Mouse (Mus musculus) kidney, adult 2 months (tissue): ENCODE results near the gene Nkiras1. TPM values are rescaled to one million over a fixed set of nuclear protein-coding genes. Genes with fewer than 3 reads are reported as not detected.
A peak's percentile ranks its signal among the peaks of the same experiment; 100 is the strongest.
"Not testable (repeated sequence)": the region's sequence is repeated elsewhere in the genome, so short reads cannot be mapped to it uniquely, and the experiment has no call there.

Experiments used
- DNase-seq: peaks from one replicate; pipeline ENCODE4 v3.0.0; 2021
- H3K27ac ChIP-seq: fragments of 200-500 bp; 2 replicates; pipeline ENCODE4 v1.5.1; 2012; ENCODE audit warnings: low read depth, low read length, control low read depth, inconsistent platforms; ENCODE audit not compliant: insufficient read depth
- H3K27me3 ChIP-seq: fragments of 200-500 bp; replicated peaks from 2 replicates; pipeline ENCODE4 v1.6.1; 2012; ENCODE audit warnings: mild to moderate bottlenecking, moderate library complexity, low read length, inconsistent platforms; ENCODE audit not compliant: control insufficient read depth, insufficient read depth
- H3K36me3 ChIP-seq: fragments of 200-500 bp; 2 replicates; pipeline ENCODE4 v1.6.1; 2012; ENCODE audit warnings: mild to moderate bottlenecking, moderate library complexity, low read length, inconsistent platforms; ENCODE audit not compliant: control insufficient read depth, insufficient read depth
- H3K4me1 ChIP-seq: fragments of 200-500 bp; 2 replicates; pipeline ENCODE4 v1.6.1; 2011; ENCODE audit warnings: low read length; ENCODE audit not compliant: control insufficient read depth, insufficient read depth
- H3K4me3 ChIP-seq: fragments of 200-500 bp; 2 replicates; pipeline ENCODE4 v1.5.1; 2011; ENCODE audit warnings: mild to moderate bottlenecking, low read depth, low read length, control low read depth; ENCODE audit not compliant: insufficient read depth
- CTCF ChIP-seq: fragments of 200-500 bp; conservative IDR thresholded peaks from 2 replicates; pipeline ENCODE4 v1.5.1; 2011; ENCODE audit warnings: low read depth, mild to moderate bottlenecking, control low read depth, low read length, moderate library complexity, mixed read lengths; ENCODE audit not compliant: insufficient read depth, insufficient read length
- POLR2A ChIP-seq: fragments of 200-500 bp; IDR thresholded peaks from one replicate; pipeline ENCODE4 v1.6.1; 2011; ENCODE audit warnings: low read depth, low read length, control low read depth
- WGBS: fragments of 180-500 bp; shearing (Covaris S2); methylation state at CpG from one replicate; pipeline ENCODE4 v1.1.7; 2018; 5-methylcytosine and 5-hydroxymethylcytosine counted together
- polyA plus RNA-seq: library from polyadenylated mRNA; depleted of rRNA; stranded (reverse); fragments of >200 nt; gene quantifications from 2 replicates; pipeline ENCODE4 v1.2.3, GENCODE M21; 2012; rRNA removed

Gene Nkiras1
- 9.4 and 13.1 TPM in 2 replicates for polyA plus RNA-seq

GRCm38 (mm10) chr14:18270529-18271441 lies at the start of gene Nkiras1, which contains the start of gene Rpl15:
Gene Nkiras1 (plus strand): TSS chr14:18271136.
Gene Rpl15 (minus strand): TSS chr14:18271391.
- WGBS, result under 1% methylated on average over 78 of the region's 78 CpGs
- Histone ChIP-seq H3K4me3 (peak within 1 kb of the TSS; percentile 90), H3K27ac (peak within 1 kb of the TSS; percentile 95), H3K4me1 (peaks cover 6% of the 10 kb centered on the region; the same call in 1 of the 2 replicates), H3K27me3 (no peaks in the 10 kb centered on the region), H3K36me3 (peaks cover 2% of the 10 kb centered on the region; the same call in 1 of the 2 replicates)
- peak; percentile 100 for DNase-seq
- TF ChIP-seq POLR2A, result peak; percentile 67
- TF ChIP-seq CTCF, result no peak

- Histone ChIP-seq H3K4me1 (no peaks in the 10 kb centered on the region; the same call in 1 of the 2 replicates), H3K27ac (no peak overlapping the region), H3K27me3 (no peaks in the 10 kb centered on the region), H3K36me3 (peaks cover 1% of the 10 kb centered on the region), H3K4me3 (no peak overlapping the region)
- WGBS, result 96% methylated on average over 6 of the region's 6 CpGs
- no peak for TF ChIP-seq CTCF
- TF ChIP-seq POLR2A, result no peak
- no peak for DNase-seq
These were observed 49.0 kb upstream of the Nkiras1 start for GRCm38 (mm10) chr14:18221977-18222376.

- WGBS, result 94% methylated on average over 11 of the region's 11 CpGs
- H3K27me3 ChIP-seq, H3K36me3 ChIP-seq, DNase-seq, H3K27ac ChIP-seq, H3K4me1 ChIP-seq, H3K4me3 ChIP-seq: not testable (repeated sequence)
These were observed 45.5 kb upstream of the Nkiras1 start for GRCm38 (mm10) chr14:18225431-18225830.

GRCm38 (mm10) chr14:18226181-18226580 lies 44.8 kb upstream of the Nkiras1 start:
- not testable (repeated sequence) for H3K4me3 ChIP-seq, H3K27me3 ChIP-seq, H3K36me3 ChIP-seq, H3K4me1 ChIP-seq
- WGBS, result 47% methylated on average over 11 of the region's 11 CpGs
- 0 out of 2 replicates have a peak overlapping the region, but pooled peaks have one; percentile 11 for H3K27ac ChIP-seq
- peak; percentile 73 for DNase-seq

GRCm38 (mm10) chr14:18229751-18230150 lies 41.2 kb upstream of the Nkiras1 start:
- H3K4me1 ChIP-seq, result peaks cover 21% of the 10 kb centered on the region
- H3K4me3 ChIP-seq, H3K36me3 ChIP-seq, H3K27ac ChIP-seq, H3K27me3 ChIP-seq: not testable (repeated sequence)
- DNase-seq, result peak; percentile 72
- 77% methylated on average over 10 of the region's 10 CpGs for WGBS

GRCm38 (mm10) chr14:18231866-18232265 lies 39.1 kb upstream of the Nkiras1 start:
- 74% methylated on average over 8 of the region's 8 CpGs for WGBS
- peak; percentile 63 for DNase-seq

GRCm38 (mm10) chr14:18233076-18233475 lies 37.9 kb upstream of the Nkiras1 start:
- Histone ChIP-seq H3K27me3 (no peaks in the 10 kb centered on the region), H3K4me3 (no peak overlapping the region), H3K4me1 (peaks cover 26% of the 10 kb centered on the region), H3K36me3 (no peaks in the 10 kb centered on the region), H3K27ac (no peak overlapping the region)
- TF ChIP-seq CTCF (no peak), POLR2A (no peak)
- DNase-seq, result peak; percentile 39
- WGBS, result 68% methylated on average over 2 of the region's 2 CpGs

More at GRCm38 (mm10) chr14:18231866-18232265, 39.1 kb upstream of the Nkiras1 start:
- not testable (repeated sequence) for H3K4me3 ChIP-seq, H3K27ac ChIP-seq, H3K27me3 ChIP-seq, H3K36me3 ChIP-seq
- peaks cover 23% of the 10 kb centered on the region for H3K4me1 ChIP-seq
